Mouse (Mus musculus): ENCODE measurements around the gene 2310039H08Rik.

GRCm38 (mm10) chr17:46728904-46729318 is 43.5 kb upstream of the 2310039H08Rik start, which contains the start of gene Gnmt:
- no peak for TF ChIP-seq TCF12 (IDR thresholded peaks at IDR 0.05; ENCODE audit: insufficient read depth, poor library complexity, severe bottlenecking)
- no peak for TF ChIP-seq SRF (IDR thresholded peaks at IDR 0.05; ENCODE audit: control insufficient read depth, insufficient read length, low read depth)
